Mouse (Mus musculus) brain, embryonic 14.5 days (tissue): ENCODE results near the gene Klhl28.

ENCODE experiments used
- CTCF ChIP-seq: fragments of 200-500 bp; IDR thresholded peaks from 2 replicates; pipeline ENCODE4 v1.5.1; 2012; ENCODE audit warnings: inconsistent platforms, mild to moderate bottlenecking, moderate library complexity, borderline replicate concordance; ENCODE audit not compliant: insufficient read depth, insufficient read length; ENCODE audit errors: extremely low read depth
- POLR2A ChIP-seq: fragments of 200-500 bp; IDR thresholded peaks from 2 replicates; pipeline ENCODE4 v1.6.1; 2012; ENCODE audit warnings: mild to moderate bottlenecking, inconsistent platforms, borderline replicate concordance; ENCODE audit not compliant: poor library complexity, insufficient read depth, insufficient read length, severe bottlenecking; ENCODE audit errors: extremely low read depth

GRCm38 (mm10) chr12:64965124-64966026 is at the start of gene Klhl28, which contains the start of gene Togaram1:
- TF ChIP-seq POLR2A: peak; percentile 86; the same call in 1 of the 2 replicates
- TF ChIP-seq CTCF: no peak
